Mouse (Mus musculus) bone marrow, adult 2 months (tissue): ENCODE results near the gene 9830107B12Rik. TPM values are rescaled to one million over a fixed set of nuclear protein-coding genes. Genes with fewer than 3 reads are reported as not detected.
A peak's percentile ranks its signal among the peaks of the same experiment; 100 is the strongest.

Experiments
- H3K27ac ChIP-seq: fragments of 200-500 bp; 2 replicates; pipeline ENCODE4 v1.5.1; 2012; ENCODE audit warnings: low read depth, mild to moderate bottlenecking, control low read depth, inconsistent platforms, low read length; ENCODE audit not compliant: control insufficient read depth, poor library complexity, insufficient read depth
- H3K4me1 ChIP-seq: fragments of 200-500 bp; 2 replicates; pipeline ENCODE4 v1.6.1; 2011; ENCODE audit warnings: low read length; ENCODE audit not compliant: control insufficient read depth, insufficient read depth
- H3K4me3 ChIP-seq: fragments of 200-500 bp; replicated peaks from 2 replicates; pipeline ENCODE3; 2011; ENCODE audit warnings: mild to moderate bottlenecking, low read depth, low read length, control low read depth; ENCODE audit not compliant: control insufficient read depth
- CTCF ChIP-seq: fragments of 200-500 bp; IDR thresholded peaks from 2 replicates; pipeline ENCODE4 v1.5.1; 2011; ENCODE audit warnings: low read length, control low read depth; ENCODE audit not compliant: control insufficient read depth, insufficient read depth
- POLR2A ChIP-seq: fragments of 200-500 bp; IDR thresholded peaks from 2 replicates; pipeline ENCODE4 v1.6.1; 2011; ENCODE audit warnings: low read depth, mild to moderate bottlenecking, control low read depth, low read length, borderline replicate concordance; ENCODE audit not compliant: control insufficient read depth
- WGBS: fragments of 180-500 bp; shearing (Covaris S2); methylation state at CpG from one replicate; pipeline ENCODE4 v1.1.7; 2018; 5-methylcytosine and 5-hydroxymethylcytosine counted together
- polyA plus RNA-seq: library from polyadenylated mRNA; stranded (reverse); fragments of >200 nt; gene quantifications from 2 replicates; pipeline ENCODE4 v1.2.4, GENCODE M21; 2011; ENCODE audit warnings: low replicate concordance; ENCODE audit not compliant: missing spikeins, insufficient read depth, insufficient read length

Gene 9830107B12Rik
- polyA plus RNA-seq, 1 experiment, result 10.2 TPM

DNA sequence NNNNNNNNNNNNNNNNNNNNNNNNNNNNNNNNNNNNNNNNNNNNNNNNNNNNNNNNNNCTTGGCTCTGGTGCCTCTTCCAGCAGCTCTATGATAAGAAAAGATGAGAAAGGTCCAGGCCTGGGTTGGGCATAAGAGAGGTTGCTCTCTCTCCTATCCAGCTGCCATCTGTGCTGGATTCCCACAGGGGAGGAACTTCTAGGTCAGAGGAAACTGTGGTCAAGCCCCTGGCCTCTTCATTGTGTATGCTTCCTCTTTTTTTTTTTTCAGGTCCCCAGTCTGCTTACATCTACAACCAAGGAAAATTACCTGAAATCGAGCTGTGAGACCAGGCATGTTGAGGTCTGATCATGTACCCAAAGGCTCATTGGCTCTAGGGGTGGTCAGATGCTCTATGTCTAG is 27.5 kb downstream of the 9830107B12Rik start:
- 3% methylated on average over 1 of the region's 1 CpGs for WGBS
- TF ChIP-seq POLR2A, result no peak
- no peak for TF ChIP-seq CTCF
- Histone ChIP-seq H3K27ac (peak overlapping the region; percentile 40; the same call in 1 of the 2 replicates), H3K4me3 (no peak overlapping the region), H3K4me1 (peaks cover 10% of the 10 kb centered on the region)

DNA sequence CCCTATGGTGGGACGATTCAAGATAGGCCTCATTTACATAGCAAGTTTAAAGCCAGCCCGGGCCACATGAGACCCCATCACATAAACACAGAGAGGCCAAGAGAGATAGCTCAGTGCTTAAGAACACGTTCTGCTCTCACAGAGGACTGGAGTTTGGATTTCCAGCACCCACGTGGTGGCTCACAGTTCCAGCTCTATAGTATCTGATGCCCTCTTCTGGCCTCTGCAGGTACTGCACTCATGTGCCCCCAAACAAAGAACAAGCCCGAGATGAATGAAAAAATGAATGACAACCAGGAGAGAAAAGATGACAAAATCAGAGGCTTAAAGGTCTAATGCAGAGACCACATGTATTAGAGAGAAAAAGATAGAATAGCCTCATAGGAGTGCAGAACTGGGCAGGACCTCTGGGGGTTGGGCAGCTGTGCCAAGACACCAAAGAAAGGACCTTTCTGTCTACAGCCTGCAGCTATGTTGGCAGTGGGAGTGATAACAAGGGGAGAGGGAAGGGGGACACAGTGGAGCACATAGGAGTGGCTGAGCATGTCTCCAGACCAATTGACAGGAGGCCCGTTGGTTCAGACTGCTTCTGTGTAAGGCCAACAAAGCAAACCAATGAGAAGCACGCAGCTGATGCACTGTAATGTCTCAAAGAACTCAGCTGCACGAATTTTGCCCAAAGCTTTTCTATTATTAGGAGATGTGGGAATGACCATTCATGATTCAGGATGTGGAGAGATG is 35.4 kb downstream of the 9830107B12Rik start:
- Histone ChIP-seq H3K4me3 (no peak overlapping the region), H3K4me1 (peaks cover 2% of the 10 kb centered on the region), H3K27ac (no peak overlapping the region)
- peak; percentile 59 for TF ChIP-seq CTCF
- no peak for TF ChIP-seq POLR2A
- WGBS, result 50% methylated on average over 8 of the region's 8 CpGs

DNA sequence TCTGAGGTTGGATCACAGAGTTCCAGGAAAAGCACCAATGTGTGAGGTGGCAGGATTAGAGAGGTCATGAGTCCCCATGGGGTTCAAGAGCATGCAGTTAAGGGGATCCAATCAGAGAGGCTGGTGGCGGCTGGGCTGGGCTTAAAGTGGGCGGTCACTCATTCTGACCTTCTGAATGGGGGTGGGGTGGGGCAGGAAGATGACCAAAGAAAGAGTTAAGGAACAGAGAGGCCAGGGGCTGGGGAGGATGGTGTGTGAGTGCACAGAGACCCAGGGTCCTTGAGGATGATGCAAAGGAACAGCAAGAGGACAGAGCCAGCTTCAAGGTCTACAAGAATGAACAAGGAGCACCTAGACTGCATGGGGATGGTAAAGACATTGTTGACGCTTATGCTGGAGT is 37.5 kb downstream of the 9830107B12Rik start:
- Histone ChIP-seq H3K4me1 (peaks cover 2% of the 10 kb centered on the region), H3K27ac (no peak overlapping the region), H3K4me3 (no peak overlapping the region)
- WGBS, result 77% methylated on average over 3 of the region's 3 CpGs
- TF ChIP-seq POLR2A, result no peak
- no peak for TF ChIP-seq CTCF

DNA sequence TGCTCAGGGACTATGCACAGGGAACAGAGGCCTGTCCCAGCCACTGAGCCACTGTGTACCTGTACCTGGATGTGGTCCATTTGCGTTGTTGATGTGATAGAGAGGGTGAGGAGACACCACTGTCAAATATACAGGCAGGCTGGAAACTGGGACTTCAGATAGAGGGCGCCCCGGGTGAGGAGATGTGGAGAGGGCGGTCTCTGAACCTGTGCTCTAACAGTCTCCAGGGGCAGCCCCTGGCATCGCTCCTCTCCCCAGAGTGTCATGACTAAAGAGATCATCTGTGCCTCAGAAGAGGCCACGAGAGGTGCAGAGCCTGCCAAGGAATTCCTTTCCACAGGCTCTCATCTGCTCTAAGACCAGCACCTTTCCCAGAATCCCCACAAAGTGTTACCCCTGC is 38.2 kb downstream of the 9830107B12Rik start:
- 60% methylated on average over 6 of the region's 6 CpGs for WGBS
- peaks cover 2% of the 10 kb centered on the region for H3K4me1 ChIP-seq

DNA sequence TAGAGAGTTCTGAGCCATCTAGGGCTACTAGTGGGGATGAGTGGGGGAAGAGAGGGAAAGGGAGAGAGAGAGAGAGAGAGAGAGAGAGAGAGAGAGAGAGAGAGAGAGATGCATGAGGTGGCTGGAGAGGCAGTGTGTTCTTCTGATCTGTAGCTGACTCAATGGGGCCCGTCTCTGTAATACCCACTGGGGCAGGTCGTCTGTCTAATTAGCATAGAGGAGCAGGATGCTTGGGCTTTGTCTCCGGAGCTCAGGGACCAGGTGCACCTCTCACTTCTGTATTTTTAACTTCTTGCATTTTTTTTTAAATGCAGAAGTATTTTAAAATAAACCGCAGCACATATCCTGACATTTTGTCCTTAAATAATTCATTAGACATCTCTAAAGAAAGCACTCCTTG is 38.7 kb downstream of the 9830107B12Rik start:
- peak overlapping the region; percentile 53 for H3K27ac ChIP-seq
- no peak overlapping the region for H3K4me3 ChIP-seq
- TF ChIP-seq POLR2A, result no peak
- no peak for TF ChIP-seq CTCF
- peaks cover 2% of the 10 kb centered on the region for H3K4me1 ChIP-seq
- 5% methylated on average over 4 of the region's 4 CpGs for WGBS

More for the DNA sequence above, 38.2 kb downstream of the 9830107B12Rik start:
- Histone ChIP-seq H3K27ac (peak overlapping the region; percentile 48), H3K4me3 (no peak overlapping the region)
- no peak for TF ChIP-seq POLR2A

DNA sequence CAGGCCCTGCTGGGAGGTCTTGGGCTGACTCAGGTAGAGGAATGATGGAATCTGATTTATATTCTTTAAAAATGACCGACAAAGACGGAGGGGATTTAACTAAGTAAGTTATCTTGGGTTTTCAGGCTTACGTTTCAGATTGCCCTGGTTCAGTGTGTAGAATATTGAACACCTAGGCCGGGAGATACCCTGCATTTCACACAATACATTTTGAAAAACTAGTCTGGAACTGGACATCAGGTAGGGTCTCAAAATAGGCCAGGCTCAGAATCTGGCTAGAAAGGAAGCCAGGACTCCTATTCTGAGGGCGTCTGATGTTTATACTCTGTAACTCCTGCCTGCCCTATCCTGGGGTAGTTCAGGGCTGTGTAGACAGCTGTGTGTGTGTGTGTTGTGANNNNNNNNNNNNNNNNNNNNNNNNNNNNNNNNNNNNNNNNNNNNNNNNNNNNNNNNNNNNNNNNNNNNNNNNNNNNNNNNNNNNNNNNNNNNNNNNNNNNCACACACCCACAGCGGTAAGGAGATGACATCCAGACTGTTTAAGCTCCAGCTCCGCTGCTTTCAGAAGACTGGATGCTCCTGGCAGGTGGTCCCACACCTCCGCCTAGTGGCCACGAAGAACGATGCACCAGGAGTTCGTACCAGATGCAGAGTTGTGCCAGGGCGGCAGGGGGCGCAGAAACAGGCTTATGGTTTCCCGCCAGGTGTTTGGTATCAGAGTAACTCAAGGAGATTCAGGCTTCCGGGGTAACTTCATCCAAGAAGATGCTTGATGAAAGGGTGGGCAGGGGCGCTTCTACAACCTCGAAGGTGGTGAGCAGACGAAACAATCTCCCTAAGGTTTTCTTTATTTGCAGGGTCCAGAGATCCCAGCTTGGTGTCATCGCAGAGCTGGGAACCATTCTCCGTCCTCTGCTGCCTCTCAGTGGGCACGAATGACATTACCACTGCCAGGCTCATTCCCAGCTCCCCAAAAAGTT is 45.3 kb downstream of the 9830107B12Rik start:
- 12% methylated on average over 21 of the region's 21 CpGs for WGBS
- Histone ChIP-seq H3K4me3 (no peak overlapping the region), H3K27ac (no peak overlapping the region), H3K4me1 (peaks cover 1% of the 10 kb centered on the region; the same call in 1 of the 2 replicates)
- no peak for TF ChIP-seq POLR2A
- peak; percentile 98 for TF ChIP-seq CTCF

DNA sequence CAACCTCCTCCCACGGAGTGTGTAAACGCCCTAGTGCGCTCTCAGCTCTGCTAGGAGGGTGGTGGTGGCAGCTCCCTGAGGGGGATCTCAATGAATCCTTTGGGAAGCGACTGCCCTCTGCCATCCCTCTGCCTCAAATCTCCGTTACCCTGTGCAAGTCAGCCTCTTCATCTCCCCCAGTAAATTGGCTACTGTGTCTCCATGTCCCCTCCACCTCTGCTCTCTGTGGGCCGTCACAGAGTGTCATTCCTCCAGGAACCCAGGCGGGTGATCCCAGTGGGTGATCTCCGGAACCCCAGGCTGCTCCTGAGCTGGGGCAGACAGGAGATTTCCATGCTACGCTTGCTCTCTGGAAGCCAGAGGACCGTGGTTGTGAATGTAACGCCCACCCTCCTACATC is 46.8 kb downstream of the 9830107B12Rik start:
- Histone ChIP-seq H3K27ac (no peak overlapping the region), H3K4me3 (no peak overlapping the region), H3K4me1 (peaks cover 1% of the 10 kb centered on the region; the same call in 1 of the 2 replicates)
- 20% methylated on average over 11 of the region's 11 CpGs for WGBS
- TF ChIP-seq CTCF (no peak), POLR2A (no peak)

DNA sequence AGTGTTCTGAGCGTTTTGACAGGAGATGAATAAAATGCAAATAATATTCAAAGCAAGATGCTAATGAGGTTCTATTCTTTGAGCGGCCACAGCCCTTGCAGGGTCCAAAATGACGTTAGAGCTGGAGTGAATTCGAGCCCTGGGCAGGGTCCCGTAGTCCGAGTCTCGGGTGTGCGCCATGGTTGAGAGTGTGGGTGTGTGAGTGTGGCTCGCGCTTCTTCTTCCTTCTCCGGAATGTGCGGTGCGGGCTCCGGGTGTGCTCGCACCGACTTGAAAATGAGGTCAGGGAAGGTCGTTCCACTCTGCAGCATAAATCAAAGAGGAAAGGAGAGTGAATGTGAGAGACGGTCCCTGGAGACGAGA is 47.6 kb downstream of the 9830107B12Rik start:
- no peak overlapping the region for H3K4me3 ChIP-seq

More for the DNA sequence above, 47.6 kb downstream of the 9830107B12Rik start:
- TF ChIP-seq CTCF, result no peak
- no peak for TF ChIP-seq POLR2A
- H3K4me1 ChIP-seq, result peaks cover 1% of the 10 kb centered on the region; the same call in 1 of the 2 replicates
- no peak overlapping the region for H3K27ac ChIP-seq
- under 1% methylated on average over 19 of the region's 19 CpGs for WGBS
